Mouse (Mus musculus): ENCODE data around the gene Kifc3. TPM values are rescaled to one million over a fixed set of nuclear protein-coding genes. Genes with fewer than 3 reads are reported as not detected.
A peak's percentile ranks its signal among the peaks of the same experiment; 100 is the strongest.

The Kifc3 gene
- total and polyA plus RNA-seq, 3 experiments: 0.78 to 1.8 (median 1.7) TPM

DNA sequence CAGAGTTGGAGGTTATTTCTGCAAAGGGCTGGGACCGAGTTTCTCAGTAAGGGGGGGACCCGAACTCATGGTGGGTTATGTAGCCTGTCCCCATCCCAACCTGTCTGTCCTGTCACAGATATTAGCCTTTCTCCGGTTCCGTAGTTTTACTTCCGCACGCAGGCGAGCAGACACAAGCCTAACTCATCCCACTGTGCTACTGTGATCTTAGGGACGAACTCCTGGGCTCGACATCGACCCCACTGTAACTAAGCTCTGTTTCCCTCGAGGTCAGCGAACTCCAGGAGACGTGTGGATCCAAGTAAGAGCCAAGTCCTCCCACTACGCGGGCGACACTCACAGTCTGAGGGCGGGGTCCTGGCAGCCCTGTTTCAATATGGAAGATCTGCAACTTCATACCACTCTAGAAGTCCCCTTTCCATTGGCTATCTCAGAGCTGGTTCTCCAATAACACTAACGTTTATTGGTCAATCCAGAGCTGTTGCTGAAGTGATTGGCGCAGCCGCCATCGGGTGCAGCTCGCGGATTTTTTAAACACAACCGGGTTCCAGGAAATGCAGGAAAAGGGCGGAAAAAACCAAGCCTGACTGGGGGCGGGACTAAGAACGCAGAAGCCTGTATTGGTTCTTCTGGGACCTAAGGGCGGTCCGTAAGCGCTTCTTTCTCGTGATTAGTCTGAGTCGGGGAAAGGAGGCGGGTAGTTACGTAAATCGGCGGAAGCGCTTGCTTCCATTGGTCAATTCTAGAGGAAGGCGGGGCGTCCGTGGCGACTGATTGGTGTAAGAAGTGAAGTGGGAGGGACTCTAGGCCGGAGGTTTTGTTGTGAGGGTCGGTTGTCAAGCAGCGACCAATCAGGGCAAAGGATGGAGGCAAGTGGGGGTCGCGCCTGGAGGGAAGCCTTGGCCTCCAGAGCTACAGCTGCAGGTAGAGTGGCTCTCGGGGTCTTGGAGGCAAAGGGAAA lies 122.0 kb downstream of the Kifc3 start, which contains the start of gene Katnb1:
TSS of gene Katnb1 (plus strand) at position 806 of the 961 bp plus-strand sequence.
- Histone ChIP-seq H3K9me3 (replicated peaks; ENCODE audit: low read length) (no peaks in the 10 kb centered on the region), H3K4me3 (replicated peaks in 1 of 3; ENCODE audit: low read depth in 2 of 3, low read length in 2 of 3, poor library complexity in 1 of 3) (peak within 1 kb of the TSS; percentile 90 to 92 (median 91)), H3K36me3 (replicated peaks in 1 of 2; ENCODE audit: control insufficient read depth in 1 of 2, insufficient read depth in 1 of 2, low read length in 1 of 2) (peaks cover 3 to 31% of the 10 kb centered on the region in 2 experiments), H3K27ac (ENCODE audit: insufficient read depth, low read depth) (peak within 1 kb of the TSS; percentile 53), H3K4me1 (ENCODE audit: control insufficient read depth in 1 of 2, insufficient read depth in 2 of 2) (peaks cover 3 to 18% of the 10 kb centered on the region in 2 experiments), H3K27me3 (replicated peaks) (peaks cover 30% of the 10 kb centered on the region), H3K4me2 (ENCODE audit: insufficient read depth, low read depth, poor library complexity, severe bottlenecking) (peak within 1 kb of the TSS; percentile 98), H3K9ac (ENCODE audit: insufficient read depth, low read depth) (peak within 1 kb of the TSS; percentile 67), H3K79me2 (replicated peaks; ENCODE audit: control insufficient read depth, extremely low read depth, insufficient read depth, poor library complexity, severe bottlenecking) (no peaks in the 10 kb centered on the region)
- dilution Hi-C loops (cut with MboI; ENCODE audit: extremely low pct_ligation_motif_present, extremely low pct_unique_long_range_greater_than_20kb, low sequenced_read_pairs) (no loop called here), in situ Hi-C loops (cut with MboI; ENCODE audit: low pct_ligation_motif_present, low pct_unique_long_range_greater_than_20kb, low sequenced_read_pairs) (loop anchor here (25.0 kb wide), 1 partner anchor 132 kb away; the partner anchor contains the start of gene Kifc3)
- DNase-seq (ENCODE audit: extremely low read depth): peak; percentile 100
- TF ChIP-seq GABPA (IDR thresholded peaks at IDR 0.05; ENCODE audit: insufficient replicate concordance, low read depth, low read length) (peak; percentile 79; the same call in 1 of the 2 replicates), POLR2A (IDR thresholded peaks at IDR 0.05; ENCODE audit: low read depth, low read length) (peak; percentile 84), MEF2A (IDR thresholded peaks at IDR 0.05; ENCODE audit: borderline replicate concordance, low read depth, low read length) (peak; percentile 38; the same call in 1 of the 2 replicates), ZKSCAN1 (IDR thresholded peaks at IDR 0.05; ENCODE audit: borderline replicate concordance, low read depth, low read length) (no peak), RCOR1 (conservative IDR thresholded peaks at IDR 0.05; ENCODE audit: low read depth, low read length) (no peak), BHLHE40 (IDR thresholded peaks at IDR 0.05; ENCODE audit: low read depth, low read length) (no peak), CHD1 (IDR thresholded peaks at IDR 0.05; ENCODE audit: low read depth, low read length) (no peak), TBP (conservative IDR thresholded peaks at IDR 0.05; ENCODE audit: low read depth, low read length) (peak; percentile 51; the same call in 1 of the 2 replicates), CHD2 (IDR thresholded peaks at IDR 0.05; ENCODE audit: low read length) (peak; percentile 99), KAT2A (IDR thresholded peaks at IDR 0.05; ENCODE audit: insufficient replicate concordance, low read length) (peak; percentile 98), MAFK (IDR thresholded peaks at IDR 0.05; ENCODE audit: insufficient replicate concordance, low read length) (no peak), UBTF (IDR thresholded peaks at IDR 0.05; ENCODE audit: low read depth, low read length) (no peak), HCFC1 (IDR thresholded peaks at IDR 0.05; ENCODE audit: low read depth, low read length) (peak; percentile 94), MXI1 (IDR thresholded peaks at IDR 0.05; ENCODE audit: low read depth, low read length) (peak; percentile 21; the same call in 1 of the 2 replicates), MAZ (IDR thresholded peaks at IDR 0.05; ENCODE audit: low read depth, low read length) (no peak), EP300 (IDR thresholded peaks at IDR 0.05; ENCODE audit: low read length) (no peak), ZNF384 (IDR thresholded peaks at IDR 0.05; ENCODE audit: low read depth, low read length) (no peak; the same call in 1 of the 2 replicates), PAX5 (IDR thresholded peaks at IDR 0.05; ENCODE audit: low read length) (no peak), TCF12 (IDR thresholded peaks at IDR 0.05; ENCODE audit: low read depth, low read length) (peak; percentile 75), USF2 (conservative IDR thresholded peaks at IDR 0.05; ENCODE audit: low read depth, low read length) (no peak), ZC3H11A (IDR thresholded peaks at IDR 0.05; ENCODE audit: low read depth, low read length) (no peak), ZMIZ1 (IDR thresholded peaks at IDR 0.05; ENCODE audit: low read depth, low read length) (no peak; the same call in 1 of the 2 replicates), E2F4 (IDR thresholded peaks at IDR 0.05; ENCODE audit: insufficient replicate concordance, low read depth, low read length) (peak; percentile 90; the same call in 1 of the 2 replicates), MYC (IDR thresholded peaks at IDR 0.05; ENCODE audit: low read depth, low read length) (no peak), JUND (conservative IDR thresholded peaks at IDR 0.05; ENCODE audit: low read depth, low read length) (no peak), ELF1 (IDR thresholded peaks at IDR 0.05; ENCODE audit: low read depth, low read length) (peak; percentile 97), SMC3 (IDR thresholded peaks at IDR 0.05; ENCODE audit: low read depth, low read length) (no peak), NELFE (IDR thresholded peaks at IDR 0.05; ENCODE audit: low read depth, low read length) (peak; percentile 79), USF1 (IDR thresholded peaks at IDR 0.05; ENCODE audit: low read depth, low read length) (no peak), CTCF (conservative IDR thresholded peaks at IDR 0.05 in 1 of 2, IDR thresholded peaks at IDR 0.05 in 1 of 2; ENCODE audit: low read depth in 2 of 2, low read length in 2 of 2) (peak in 1 of 2 experiments; percentile 24; a peak in 1 of 4 replicates), SIN3A (IDR thresholded peaks at IDR 0.05; ENCODE audit: low read length) (peak; percentile 58; the same call in 1 of the 2 replicates), MAX (IDR thresholded peaks at IDR 0.05; ENCODE audit: low read length) (no peak), IRF4 (IDR thresholded peaks at IDR 0.05; ENCODE audit: low read depth, low read length) (0 out of 2 replicates have a peak, but pooled peaks have one; percentile 6), NRF1 (IDR thresholded peaks at IDR 0.05; ENCODE audit: low read depth, low read length) (peak; percentile 79), JUN (IDR thresholded peaks at IDR 0.05; ENCODE audit: insufficient read depth, low read depth, low read length) (no peak), ETS1 (conservative IDR thresholded peaks at IDR 0.05; ENCODE audit: low read depth, low read length) (no peak), POLR2AphosphoS2 (IDR thresholded peaks at IDR 0.05; ENCODE audit: low read depth, low read length) (peak; percentile 88; the same call in 1 of the 2 replicates)

All from CH12.LX (cell line).